Mouse (Mus musculus): ENCODE results near the gene Gas2l2. TPM values are rescaled to one million over a fixed set of nuclear protein-coding genes. Genes with fewer than 3 reads are reported as not detected.

The Gas2l2 gene
- polyA plus RNA-seq, 1 experiment from 2014 or later: 0.22 TPM

Other genes with a start within 250 kb of the Gas2l2 start
- gene Slfn3, start 238.1 kb downstream of the Gas2l2 start, polyA plus RNA-seq (2016; fragmentation: Nextera tagmentation; extraction: Ambion mirVana): 0.28 and 0.53 TPM in 2 replicates
- 0.73 and 0.84 TPM in 2 replicates for gene Slfn14, start 142.7 kb downstream of the Gas2l2 start, polyA plus RNA-seq (2016; fragmentation: Nextera tagmentation; extraction: Ambion mirVana)
- 95.7 and 110 TPM in 2 replicates for gene Ap2b1, start 130.4 kb downstream of the Gas2l2 start, polyA plus RNA-seq (2016; fragmentation: Nextera tagmentation; extraction: Ambion mirVana)
- gene Pex12, start 126.9 kb downstream of the Gas2l2 start, polyA plus RNA-seq (2016; fragmentation: Nextera tagmentation; extraction: Ambion mirVana): 15.4 and 18.5 TPM in 2 replicates
- gene Rasl10b, start 20.3 kb downstream of the Gas2l2 start, polyA plus RNA-seq (2016; fragmentation: Nextera tagmentation; extraction: Ambion mirVana): 11.0 and 13.9 TPM in 2 replicates
- 0.29 and 0.35 TPM in 2 replicates for gene 1700020L24Rik, start 8.2 kb upstream of the Gas2l2 start, polyA plus RNA-seq (2016; fragmentation: Nextera tagmentation; extraction: Ambion mirVana)
- gene Mmp28, start 33.6 kb upstream of the Gas2l2 start, polyA plus RNA-seq (2016; fragmentation: Nextera tagmentation; extraction: Ambion mirVana): 1.5 and 2.7 TPM in 2 replicates
- gene Taf15, start 43.6 kb upstream of the Gas2l2 start, polyA plus RNA-seq (2016; fragmentation: Nextera tagmentation; extraction: Ambion mirVana): 14.7 and 20.0 TPM in 2 replicates
- gene Heatr9, start 92.7 kb upstream of the Gas2l2 start, polyA plus RNA-seq (2016; fragmentation: Nextera tagmentation; extraction: Ambion mirVana): 0.10 TPM in 1 of 2 replicates, not detected in the other
- gene Ccl5, start 101.1 kb upstream of the Gas2l2 start, polyA plus RNA-seq (2016; fragmentation: Nextera tagmentation; extraction: Ambion mirVana): not detected in 2 replicates
- gene Ccl9, start 149.2 kb upstream of the Gas2l2 start, polyA plus RNA-seq (2016; fragmentation: Nextera tagmentation; extraction: Ambion mirVana): 0.38 and 1.1 TPM in 2 replicates
- gene Ccl6, start 163.6 kb upstream of the Gas2l2 start, polyA plus RNA-seq (2016; fragmentation: Nextera tagmentation; extraction: Ambion mirVana): 0.44 and 0.91 TPM in 2 replicates
- not detected in 2 replicates for gene Rpl9-ps1, start 216.2 kb upstream of the Gas2l2 start, polyA plus RNA-seq (2016; fragmentation: Nextera tagmentation; extraction: Ambion mirVana)
- 0.43 and 1.00 TPM in 2 replicates for gene Ccl3, start 219.9 kb upstream of the Gas2l2 start, polyA plus RNA-seq (2016; fragmentation: Nextera tagmentation; extraction: Ambion mirVana)
- gene Ccl4, start 233.1 kb upstream of the Gas2l2 start, polyA plus RNA-seq (2016; fragmentation: Nextera tagmentation; extraction: Ambion mirVana): not detected in 2 replicates